Comparison of ENCODE assay signal across 48 mouse cellular contexts in genomic region chr16:34664553-34664952, GRCm38 (mm10). TPM values are rescaled to one million over a fixed set of nuclear protein-coding genes. Genes with fewer than 3 reads are reported as not detected.
"Had no signal": no experiment of that assay in that cellular context is flagged by ENCODE, and none has a peak within 500 bp of the region (broad histone marks: within the 10 kb centered on the region; RNA-seq: fewer than 3 reads in every experiment).

No protein-coding gene starts in this region.

- H3K4me2 ChIP-seq: heart, embryonic 11.5 days; heart, embryonic 12.5 days; heart, embryonic 13.5 days; heart, embryonic 15.5 days; hindbrain, embryonic 12.5 days; hindbrain, embryonic 13.5 days; hindbrain, embryonic 14.5 days; hindbrain, embryonic 15.5 days; intestine, embryonic 15.5 days; kidney, embryonic 15.5 days had no signal

- H3K27ac ChIP-seq: heart, embryonic 10.5 days; heart, embryonic 13.5 days; heart, embryonic 15.5 days; hindbrain, embryonic 10.5 days; hindbrain, embryonic 12.5 days; hindbrain, embryonic 13.5 days; hindbrain, embryonic 14.5 days; hindbrain, embryonic 15.5 days; hindbrain, postnatal 0 days; intestine, embryonic 15.5 days; kidney, embryonic 15.5 days; kidney, postnatal 0 days; layer of hippocampus, adult 2 months; left cerebral cortex, adult 2 months had no signal

- DNase-seq: heart, postnatal 10 days; heart, postnatal 14 days; heart, postnatal 36 days; heart, postnatal 4 days; kidney, adult 11 months; kidney, adult 18-20 months; kidney, adult 2 months; kidney, adult 8-10 months; kidney, adult 9 months; kidney, postnatal 10 days; kidney, postnatal 14 days; kidney, postnatal 25 days; kidney, postnatal 36 days; layer of hippocampus, adult 9-11 months; layer of hippocampus, postnatal 36 days had no signal

- H3K27me3 ChIP-seq: intestine, embryonic 15.5 days had no signal

- H3K9ac ChIP-seq: heart, embryonic 12.5 days; heart, embryonic 13.5 days; heart, embryonic 15.5 days; hindbrain, embryonic 12.5 days; hindbrain, embryonic 13.5 days; hindbrain, embryonic 14.5 days; hindbrain, embryonic 15.5 days; intestine, embryonic 15.5 days; kidney, embryonic 15.5 days had no signal

- H3K36me3 ChIP-seq: heart, embryonic 10.5 days; heart, embryonic 12.5 days; heart, embryonic 13.5 days; heart, embryonic 15.5 days; hindbrain, embryonic 10.5 days; hindbrain, embryonic 12.5 days; hindbrain, embryonic 13.5 days; hindbrain, embryonic 15.5 days; intestine, embryonic 15.5 days; kidney, embryonic 15.5 days had no signal

- H3K9me3 ChIP-seq: heart, embryonic 10.5 days; heart, embryonic 12.5 days; heart, embryonic 13.5 days; heart, embryonic 15.5 days; hindbrain, embryonic 10.5 days; hindbrain, embryonic 12.5 days; hindbrain, embryonic 13.5 days; hindbrain, embryonic 15.5 days; intestine, embryonic 15.5 days; kidney, embryonic 15.5 days had no signal

- H3K4me3 ChIP-seq: heart, embryonic 10.5 days; heart, embryonic 12.5 days; heart, embryonic 13.5 days; heart, embryonic 15.5 days; hindbrain, embryonic 10.5 days; hindbrain, embryonic 12.5 days; hindbrain, embryonic 13.5 days; hindbrain, embryonic 15.5 days; intestine, embryonic 15.5 days; kidney, embryonic 15.5 days; layer of hippocampus, adult 2 months; left cerebral cortex, adult 2 months had no signal

RNA-seq across cellular contexts. Expression of gene Ropn1, which starts 14.8 kb away (rescaled TPM):
- total RNA-seq: heart, postnatal 10 days; heart, postnatal 25 days; hematopoietic stem cell, adult 5-6 weeks; hindbrain, postnatal 0 days; layer of hippocampus, adult 18-20 months; layer of hippocampus, adult 2 months; layer of hippocampus, postnatal 10 days; layer of hippocampus, postnatal 14 days; layer of hippocampus, postnatal 25 days; layer of hippocampus, postnatal 36 days; left cerebral cortex, adult 18-20 months; left cerebral cortex, adult 2 months; left cerebral cortex, adult 8-10 months had no signal
- polyA plus RNA-seq: hindbrain, embryonic 10.5 days; hindbrain, embryonic 11.5 days; hindbrain, embryonic 12.5 days; hindbrain, embryonic 13.5 days; hindbrain, embryonic 15.5 days; hindbrain, embryonic 16.5 days; inflammation-experienced regulatory T-cells, adult 6 months; intestine, embryonic 14.5 days; intestine, embryonic 15.5 days; intestine, embryonic 16.5 days; intestine, postnatal 0 days; kidney, embryonic 14.5 days; kidney, embryonic 15.5 days; kidney, embryonic 16.5 days; kidney, postnatal 0 days; large intestine, adult 2 months had no signal
